Mouse (Mus musculus) heart, embryonic 16.5 days (tissue): ENCODE data around the gene Mia2. TPM values are rescaled to one million over a fixed set of nuclear protein-coding genes. Genes with fewer than 3 reads are reported as not detected.

Source experiments
- ATAC-seq: fragments of 200-750 bp; cut with Nextera tagmentation; replicated peaks from 2 replicates; pipeline ENCODE4 v1.8.0; 2017; ENCODE audit warnings: moderate number of reproducible peaks; ENCODE audit not compliant: insufficient read depth, low FRiP score; ENCODE audit errors: extremely low read depth
- H3K27ac ChIP-seq: fragments of 300-500 bp; sonication (generic); 2 replicates; pipeline ENCODE4 v1.5.1; 2014; ENCODE audit warnings: mild to moderate bottlenecking, low read length, control low read depth, moderate library complexity
- H3K27me3 ChIP-seq: fragments of 300-500 bp; sonication (generic); 2 replicates; pipeline ENCODE4 v1.6.1; 2014; ENCODE audit warnings: low read length, mixed read lengths; ENCODE audit not compliant: control insufficient read depth, insufficient read depth
- H3K36me3 ChIP-seq: fragments of 300-500 bp; sonication (generic); 2 replicates; pipeline ENCODE4 v1.6.1; 2014; ENCODE audit not compliant: control insufficient read depth, insufficient read depth
- H3K4me1 ChIP-seq: fragments of 300-500 bp; sonication (generic); 2 replicates; pipeline ENCODE4 v1.6.1; 2014; ENCODE audit warnings: low read length, mixed read lengths; ENCODE audit not compliant: control insufficient read depth, insufficient read depth
- H3K4me2 ChIP-seq: fragments of 300-500 bp; sonication (generic); 2 replicates; pipeline ENCODE4 v1.6.1; 2014; ENCODE audit warnings: low read depth, mild to moderate bottlenecking, control low read depth, low read length
- H3K4me3 ChIP-seq: fragments of 300-500 bp; sonication (generic); 2 replicates; pipeline ENCODE4 v1.5.1; 2014; ENCODE audit warnings: mild to moderate bottlenecking, control low read depth, low read length
- H3K9ac ChIP-seq: fragments of 300-500 bp; sonication (generic); 2 replicates; pipeline ENCODE4 v1.6.1; 2014; ENCODE audit warnings: low read length, control low read depth
- H3K9me3 ChIP-seq: fragments of 300-500 bp; sonication (generic); replicated peaks from 2 replicates; pipeline ENCODE4 v1.6.1; 2016; ENCODE audit warnings: low read length; ENCODE audit not compliant: control insufficient read depth
- WGBS: fragments of 180-500 bp; shearing (Covaris S2); extraction: QIAGEN DNeasy Blood & Tissue Kit; methylation state at CpG from one replicate; pipeline ENCODE4 v1.1.7; 2014; 5-methylcytosine and 5-hydroxymethylcytosine counted together
- polyA plus RNA-seq: library from polyadenylated mRNA; unstranded; fragments of >200 nt; fragmentation: Nextera tagmentation; extraction: Ambion mirVana; gene quantifications from 2 replicates; pipeline ENCODE4 v1.2.1, GENCODE M21; 2015

Gene Mia2
- polyA plus RNA-seq, 1 experiment from 2014 or later: 63.6 TPM

DNA sequence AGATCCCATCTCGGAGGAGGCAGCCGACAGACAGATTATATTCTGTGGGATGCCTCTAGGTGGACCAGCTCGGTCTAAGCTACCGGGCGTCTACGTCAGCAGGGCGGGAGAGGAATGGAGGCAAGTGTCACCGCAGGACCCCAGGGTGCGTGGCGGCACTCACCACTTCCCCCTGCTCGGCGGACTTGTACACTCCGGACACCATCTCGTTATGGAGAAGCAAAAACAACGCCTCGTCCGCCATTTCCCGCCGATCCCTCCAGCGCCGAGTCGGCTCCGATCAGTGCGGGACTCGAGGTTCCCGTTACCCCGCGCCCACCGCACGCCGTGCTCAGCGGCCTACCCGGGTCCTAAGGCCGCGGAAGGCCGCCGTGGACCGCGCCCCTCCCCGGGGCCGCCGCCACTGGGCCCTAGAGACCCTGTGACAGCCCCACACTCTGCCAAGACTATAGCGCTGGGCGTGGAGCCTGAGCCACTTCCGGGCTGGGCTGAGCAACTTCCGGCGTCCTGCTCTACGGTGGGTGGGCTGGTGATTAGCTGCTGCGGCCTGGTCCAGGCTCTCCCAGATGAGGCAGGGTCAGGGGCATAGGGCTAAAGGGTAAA is 34.5 kb upstream of the Mia2 start, which contains the start of gene Trappc6b:
Gene Trappc6b (minus strand): TSS at position 480 of the 603 bp plus-strand sequence.
- under 1% methylated on average over 49 of the region's 49 CpGs for WGBS
- H3K4me2 ChIP-seq: peak within 1 kb of the TSS; percentile 94

DNA sequence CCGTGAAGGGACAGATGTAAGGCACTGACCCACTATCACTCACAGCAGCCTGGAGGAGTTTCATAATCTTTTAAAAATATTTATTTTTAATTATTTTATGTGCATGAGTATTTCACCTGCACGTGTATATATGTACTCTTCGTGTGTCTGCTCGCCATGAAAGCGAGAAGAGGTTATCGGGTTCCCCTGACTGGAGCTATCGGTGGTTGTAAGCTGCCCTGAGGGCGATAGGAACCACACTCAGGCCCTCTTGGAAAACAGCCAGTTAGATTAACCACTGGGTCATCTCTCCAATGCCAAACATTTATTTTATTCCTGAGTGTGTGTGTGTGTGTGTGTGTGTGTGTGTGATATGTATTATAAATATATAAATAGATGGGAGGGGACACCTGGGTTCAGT is 30.8 kb upstream of the Mia2 start:
- Histone ChIP-seq H3K4me2 (no peak overlapping the region), H3K9me3 (no peaks in the 10 kb centered on the region), H3K9ac (no peak overlapping the region), H3K4me1 (peaks cover 9% of the 10 kb centered on the region), H3K4me3 (no peak overlapping the region), H3K36me3 (peaks cover 16% of the 10 kb centered on the region), H3K27me3 (peaks cover 2% of the 10 kb centered on the region; the same call in 1 of the 2 replicates), H3K27ac (no peak overlapping the region)
- 77% methylated on average over 8 of the region's 8 CpGs for WGBS
- ATAC-seq: no peak

More for the DNA sequence above, 34.5 kb upstream of the Mia2 start, which contains the start of gene Trappc6b:
- Histone ChIP-seq H3K27me3 (peaks cover 2% of the 10 kb centered on the region; the same call in 1 of the 2 replicates), H3K4me3 (peak within 1 kb of the TSS; percentile 91), H3K9ac (peak within 1 kb of the TSS; percentile 98), H3K27ac (peak within 1 kb of the TSS; percentile 96), H3K4me1 (peaks cover 16% of the 10 kb centered on the region), H3K9me3 (no peaks in the 10 kb centered on the region), H3K36me3 (peaks cover 10% of the 10 kb centered on the region)
- peak; percentile 95 for ATAC-seq

DNA sequence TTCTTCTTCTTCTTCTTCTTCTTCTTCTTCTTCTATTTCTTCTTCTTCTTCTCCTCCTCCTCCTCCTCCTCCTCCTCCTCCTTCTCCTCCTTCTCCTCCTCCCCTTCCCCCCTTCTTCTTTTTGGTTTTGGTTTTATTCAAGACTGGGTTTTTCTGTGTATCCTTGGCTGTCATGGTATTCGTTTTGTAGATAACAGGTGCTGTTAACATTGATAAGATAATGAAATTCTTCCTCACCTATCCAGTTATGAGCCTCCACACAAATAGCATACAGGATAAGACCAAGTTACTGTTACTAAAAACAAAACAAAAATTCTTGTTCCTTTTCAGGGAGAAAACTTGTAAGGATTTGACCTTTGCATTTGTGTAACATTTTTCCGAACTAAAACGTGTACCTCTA is 29.8 kb upstream of the Mia2 start:
- ATAC-seq: no peak
- peak overlapping the region; percentile 97 for H3K4me3 ChIP-seq
- no peaks in the 10 kb centered on the region for H3K9me3 ChIP-seq
- H3K4me2 ChIP-seq: peak overlapping the region; percentile 79
- WGBS: 52% methylated on average over 3 of the region's 3 CpGs
- peak overlapping the region; percentile 81 for H3K9ac ChIP-seq
- peak overlapping the region; percentile 95 for H3K27ac ChIP-seq
- peaks cover 3% of the 10 kb centered on the region for H3K4me1 ChIP-seq
- H3K36me3 ChIP-seq: peaks cover 23% of the 10 kb centered on the region
- H3K27me3 ChIP-seq: peaks cover 2% of the 10 kb centered on the region; the same call in 1 of the 2 replicates

DNA sequence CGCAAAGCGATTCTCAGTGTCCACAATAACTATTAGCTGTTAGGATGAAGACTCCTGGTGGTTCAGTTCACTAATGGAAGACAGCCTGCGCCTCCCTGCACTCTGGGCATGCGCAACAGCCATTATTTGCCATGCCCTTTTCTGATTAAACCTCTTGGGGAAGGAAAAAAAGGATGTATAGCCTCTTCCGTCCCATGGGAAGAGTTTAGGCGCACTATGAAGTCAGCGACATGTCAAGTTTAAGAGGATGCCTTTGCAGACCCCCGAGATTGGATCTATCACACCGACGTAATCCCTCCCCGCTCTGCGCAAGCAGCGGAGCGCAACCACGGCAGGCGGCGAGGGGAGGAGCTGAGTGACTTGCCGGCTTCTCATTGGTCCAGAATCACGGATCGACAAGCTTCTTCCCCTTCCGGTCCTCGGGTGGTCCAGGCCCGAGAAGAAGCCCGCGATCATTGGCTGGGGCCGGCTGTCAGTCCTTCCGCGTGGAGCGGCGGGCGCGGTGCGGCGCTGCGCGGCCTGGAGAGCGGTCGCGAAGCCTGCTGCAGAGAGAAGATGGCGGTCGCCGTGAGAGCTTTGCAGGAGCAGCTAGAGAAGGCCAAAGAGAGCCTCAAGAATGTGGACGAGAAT is 29.0 kb upstream of the Mia2 start, which contains the start of gene Pnn:
Gene Pnn (plus strand): TSS at position 437 of the 630 bp plus-strand sequence.
- Histone ChIP-seq H3K4me1 (peaks cover 3% of the 10 kb centered on the region), H3K9ac (peak within 1 kb of the TSS; percentile 100), H3K4me2 (peak within 1 kb of the TSS; percentile 79), H3K4me3 (peak within 1 kb of the TSS; percentile 97), H3K27ac (peak within 1 kb of the TSS; percentile 95), H3K36me3 (peaks cover 30% of the 10 kb centered on the region), H3K9me3 (no peaks in the 10 kb centered on the region), H3K27me3 (peaks cover 2% of the 10 kb centered on the region; the same call in 1 of the 2 replicates)
- peak; percentile 99 for ATAC-seq
- WGBS: under 1% methylated on average over 43 of the region's 43 CpGs

DNA sequence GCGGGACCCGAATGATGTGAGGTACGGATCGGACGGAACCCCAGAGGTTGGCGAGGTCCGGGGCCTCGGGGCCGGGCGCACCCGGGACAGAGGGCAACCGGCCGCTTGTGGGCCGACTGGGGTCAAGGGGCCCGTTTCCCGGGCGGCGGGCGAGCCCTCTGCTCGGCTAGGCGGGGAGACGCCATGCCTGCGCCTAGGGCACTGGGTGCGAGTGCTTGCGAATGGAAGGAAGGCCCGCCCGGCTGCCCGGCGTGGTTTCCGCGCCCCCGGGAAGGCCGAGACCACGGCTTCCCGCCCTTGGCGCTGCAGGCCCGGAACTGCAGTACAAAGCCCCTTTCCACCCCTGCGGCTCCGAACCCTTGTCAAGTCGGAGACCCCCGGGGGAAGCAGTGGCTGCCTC is 28.5 kb upstream of the Mia2 start:
- ATAC-seq: peak; percentile 37
- peak overlapping the region; percentile 95 for H3K27ac ChIP-seq
- H3K9me3 ChIP-seq: no peaks in the 10 kb centered on the region

DNA sequence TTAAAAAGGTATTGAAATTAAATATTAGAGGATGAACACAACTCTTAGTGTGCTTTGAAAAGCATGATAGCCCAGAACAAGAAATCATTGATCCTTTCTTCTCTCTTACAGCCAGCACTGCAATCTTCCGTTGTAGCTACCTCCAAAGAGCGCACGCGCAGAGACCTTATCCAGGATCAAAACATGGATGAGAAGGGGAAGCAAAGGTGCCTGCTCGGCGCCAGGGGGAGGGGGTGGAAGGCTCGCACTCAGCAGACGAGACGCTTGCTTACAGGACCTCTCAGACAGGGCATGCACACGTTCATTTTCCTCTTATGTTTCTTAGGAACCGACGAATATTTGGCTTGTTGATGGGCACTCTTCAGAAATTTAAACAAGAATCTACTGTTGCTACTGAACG is 26.8 kb upstream of the Mia2 start:
- no peak overlapping the region for H3K27ac ChIP-seq
- H3K4me1 ChIP-seq: peaks cover 3% of the 10 kb centered on the region
- no peak overlapping the region for H3K4me2 ChIP-seq
- peaks cover 2% of the 10 kb centered on the region; the same call in 1 of the 2 replicates for H3K27me3 ChIP-seq
- H3K4me3 ChIP-seq: no peak overlapping the region
- peaks cover 41% of the 10 kb centered on the region for H3K36me3 ChIP-seq
- no peak for ATAC-seq
- 90% methylated on average over 13 of the region's 13 CpGs for WGBS
- no peak overlapping the region for H3K9ac ChIP-seq
- H3K9me3 ChIP-seq: no peaks in the 10 kb centered on the region

More for the DNA sequence above, 28.5 kb upstream of the Mia2 start:
- WGBS: under 1% methylated on average over 35 of the region's 41 CpGs
- H3K9ac ChIP-seq: peak overlapping the region; percentile 100
- H3K36me3 ChIP-seq: peaks cover 35% of the 10 kb centered on the region
- peak overlapping the region; percentile 97 for H3K4me3 ChIP-seq
- H3K4me2 ChIP-seq: peak overlapping the region; percentile 75
- peaks cover 3% of the 10 kb centered on the region for H3K4me1 ChIP-seq
- H3K27me3 ChIP-seq: peaks cover 2% of the 10 kb centered on the region; the same call in 1 of the 2 replicates

DNA sequence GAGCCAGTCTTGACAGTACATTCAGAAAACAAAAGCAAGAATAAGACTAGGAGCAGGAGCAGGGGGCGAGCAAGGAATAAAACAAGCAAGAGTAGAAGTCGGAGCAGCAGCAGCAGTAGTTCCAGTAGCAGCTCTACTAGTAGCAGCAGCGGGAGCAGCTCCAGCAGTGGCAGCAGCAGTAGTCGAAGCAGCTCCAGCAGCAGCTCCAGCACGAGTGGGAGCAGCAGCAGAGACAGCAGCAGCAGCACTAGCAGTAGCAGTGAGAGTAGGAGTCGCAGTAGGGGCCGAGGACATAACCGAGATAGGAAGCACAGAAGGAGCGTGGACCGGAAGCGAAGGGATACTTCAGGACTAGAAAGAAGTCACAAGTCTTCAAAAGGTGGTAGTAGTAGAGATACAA is 23.3 kb upstream of the Mia2 start:
- no peak for ATAC-seq
- Histone ChIP-seq H3K9me3 (no peaks in the 10 kb centered on the region), H3K4me2 (no peak overlapping the region), H3K27me3 (no peaks in the 10 kb centered on the region), H3K27ac (no peak overlapping the region), H3K36me3 (peaks cover 47% of the 10 kb centered on the region), H3K4me1 (no peaks in the 10 kb centered on the region; the same call in 1 of the 2 replicates), H3K4me3 (no peak overlapping the region), H3K9ac (no peak overlapping the region)
- 80% methylated on average over 11 of the region's 11 CpGs for WGBS

DNA sequence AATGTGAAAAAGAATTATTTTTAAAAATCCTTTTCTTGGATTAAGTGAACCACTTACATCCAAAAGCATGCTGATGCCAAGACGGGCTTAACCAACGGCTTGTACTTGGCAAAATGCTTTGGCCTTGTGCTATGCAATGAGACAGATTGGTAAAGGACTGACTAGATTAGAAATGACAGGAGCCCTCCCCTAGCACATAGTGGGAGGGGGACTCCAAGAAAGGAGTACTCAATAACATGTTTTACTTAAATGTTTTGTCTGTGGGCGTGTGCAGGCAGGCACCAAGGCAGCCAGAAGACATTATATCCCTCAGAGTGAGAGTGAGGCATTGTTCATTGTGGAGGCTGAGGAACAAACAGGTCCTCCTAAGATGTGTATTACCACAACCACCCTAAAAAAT is 21.5 kb upstream of the Mia2 start:
- no peak for ATAC-seq
- 80% methylated on average over 3 of the region's 3 CpGs for WGBS
- peaks cover 37% of the 10 kb centered on the region for H3K36me3 ChIP-seq
- no peak overlapping the region for H3K4me3 ChIP-seq
- no peak overlapping the region for H3K27ac ChIP-seq
- H3K4me1 ChIP-seq: no peaks in the 10 kb centered on the region
- no peak overlapping the region for H3K9ac ChIP-seq
- H3K9me3 ChIP-seq: no peaks in the 10 kb centered on the region
- H3K4me2 ChIP-seq: no peak overlapping the region
- no peaks in the 10 kb centered on the region for H3K27me3 ChIP-seq

DNA sequence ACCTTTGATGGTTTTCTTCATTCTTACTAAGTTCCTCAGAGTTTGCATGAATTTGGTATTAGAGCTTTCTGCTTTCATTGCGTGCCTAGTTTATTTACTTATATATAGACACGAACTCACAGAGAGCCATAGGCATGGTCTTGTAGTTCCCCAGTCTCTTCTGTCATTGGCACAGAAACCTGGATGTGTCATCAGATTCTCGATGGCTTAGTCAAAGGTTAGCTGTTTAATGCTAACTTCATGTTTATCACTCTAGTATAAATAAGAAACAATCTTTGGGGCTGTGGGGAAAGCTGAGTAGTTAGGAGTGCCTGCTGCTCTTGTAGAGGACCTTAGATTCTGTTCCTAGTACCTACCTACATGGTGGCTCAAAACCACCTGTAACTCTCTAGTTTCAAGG is 18.6 kb upstream of the Mia2 start:
- Histone ChIP-seq H3K9ac (no peak overlapping the region), H3K27me3 (no peaks in the 10 kb centered on the region), H3K4me3 (no peak overlapping the region), H3K9me3 (no peaks in the 10 kb centered on the region), H3K4me1 (no peaks in the 10 kb centered on the region), H3K4me2 (no peak overlapping the region), H3K27ac (no peak overlapping the region), H3K36me3 (peaks cover 12% of the 10 kb centered on the region)
- 84% methylated on average over 3 of the region's 3 CpGs for WGBS
- ATAC-seq: no peak
